Mouse (Mus musculus): ENCODE data around the gene Cnot10. TPM values are rescaled to one million over a fixed set of nuclear protein-coding genes. Genes with fewer than 3 reads are reported as not detected.

Cnot10 gene
- polyA plus RNA-seq, 1 experiment from 2014 or later, result 74.3 TPM

DNA sequence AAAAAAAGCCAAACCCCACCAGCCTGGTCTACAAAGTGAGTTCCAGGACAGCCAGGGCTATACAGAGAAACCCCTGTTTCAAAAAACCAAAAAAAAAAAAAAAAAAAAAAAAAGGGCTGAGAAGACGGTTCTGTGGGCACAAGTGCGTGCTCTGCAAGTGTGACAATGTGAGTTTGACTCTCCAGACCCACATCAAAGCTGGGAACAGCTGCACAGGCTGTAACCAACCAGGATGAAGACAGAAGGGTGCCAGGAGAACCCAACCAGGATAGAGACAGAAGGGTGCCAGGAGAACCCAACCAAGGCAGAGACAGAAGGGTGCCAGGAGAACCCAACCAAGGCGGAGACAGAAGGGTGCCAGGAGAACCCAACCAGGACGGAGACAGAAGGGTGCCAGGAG is 3.8 kb downstream of the Cnot10 start:
- no peak overlapping the region for H3K4me2 ChIP-seq (replicated peaks; ENCODE audit: low read depth, low read length)
- peaks cover 11% of the 10 kb centered on the region for H3K4me1 ChIP-seq (ENCODE audit: insufficient read depth, low read length)
- no peaks in the 10 kb centered on the region for H3K9me3 ChIP-seq (ENCODE audit: low read length)
- no peak overlapping the region for H3K27ac ChIP-seq (ENCODE audit: low read length)
- ATAC-seq (ENCODE audit: low FRiP score, low TSS enrichment), result no peak
- H3K27me3 ChIP-seq (ENCODE audit: insufficient read depth, low read length), result no peaks in the 10 kb centered on the region
- peaks cover 4% of the 10 kb centered on the region for H3K36me3 ChIP-seq (ENCODE audit: insufficient read depth, low read length)
- WGBS, result 93% methylated on average over 4 of the region's 4 CpGs
- H3K4me3 ChIP-seq (ENCODE audit: low read length), result no peak overlapping the region
- no peak overlapping the region for H3K9ac ChIP-seq (replicated peaks; ENCODE audit: low read length)

DNA sequence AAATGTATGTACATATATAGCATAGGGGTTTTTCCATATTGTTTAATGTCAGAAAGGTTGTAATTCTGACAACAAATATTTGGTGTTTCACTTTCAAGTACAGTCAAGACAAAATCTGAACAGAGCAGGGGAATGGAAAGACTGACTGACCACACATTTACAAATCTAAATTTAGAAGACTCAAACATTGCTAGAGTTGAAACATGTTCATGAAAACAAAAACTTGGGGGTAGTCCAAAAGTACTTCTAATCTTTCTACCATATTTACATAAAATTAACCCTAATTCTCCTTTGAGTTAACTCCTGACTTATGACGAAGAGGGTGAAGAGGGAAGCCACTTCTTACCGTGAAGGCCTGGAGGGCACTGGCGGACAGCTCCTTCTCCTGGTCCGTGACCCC is 7.7 kb downstream of the Cnot10 start:
- H3K27ac ChIP-seq (ENCODE audit: low read length), result no peak overlapping the region
- no peak overlapping the region for H3K9ac ChIP-seq (replicated peaks; ENCODE audit: low read length)
- H3K9me3 ChIP-seq (ENCODE audit: low read length), result no peaks in the 10 kb centered on the region
- no peak overlapping the region for H3K4me2 ChIP-seq (replicated peaks; ENCODE audit: low read depth, low read length)
- H3K4me1 ChIP-seq (ENCODE audit: insufficient read depth, low read length), result no peaks in the 10 kb centered on the region; the same call in 1 of the 2 replicates
- WGBS, result 46% methylated on average over 4 of the region's 4 CpGs
- H3K4me3 ChIP-seq (ENCODE audit: low read length), result no peak overlapping the region
- H3K27me3 ChIP-seq (ENCODE audit: insufficient read depth, low read length), result no peaks in the 10 kb centered on the region
- H3K36me3 ChIP-seq (ENCODE audit: insufficient read depth, low read length), result peaks cover 19% of the 10 kb centered on the region
- ATAC-seq (ENCODE audit: low FRiP score, low TSS enrichment), result no peak

DNA sequence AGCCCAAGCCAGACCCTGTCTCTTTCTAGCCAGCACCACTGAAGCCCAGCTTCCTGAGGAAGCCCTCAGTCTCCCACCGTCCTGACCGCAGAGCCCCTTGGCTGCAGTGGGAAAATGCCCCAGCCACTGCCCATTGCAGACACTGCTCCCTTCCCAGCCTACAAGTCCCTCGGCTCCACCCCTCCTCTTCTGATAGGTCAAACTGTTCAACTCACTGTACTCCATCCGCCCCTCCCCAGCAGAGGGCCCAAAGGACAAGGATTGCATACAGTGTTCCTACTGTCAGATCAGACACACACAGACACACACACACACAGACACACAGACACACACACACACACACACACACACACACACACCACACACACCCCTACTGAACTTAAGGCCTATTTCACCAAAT is 13.3 kb downstream of the Cnot10 start:
- Histone ChIP-seq H3K27ac (ENCODE audit: low read length) (no peak overlapping the region), H3K4me3 (ENCODE audit: low read length) (no peak overlapping the region), H3K4me2 (replicated peaks; ENCODE audit: low read depth, low read length) (no peak overlapping the region), H3K4me1 (ENCODE audit: insufficient read depth, low read length) (no peaks in the 10 kb centered on the region), H3K36me3 (ENCODE audit: insufficient read depth, low read length) (peaks cover 62% of the 10 kb centered on the region), H3K9me3 (ENCODE audit: low read length) (no peaks in the 10 kb centered on the region), H3K27me3 (ENCODE audit: insufficient read depth, low read length) (no peaks in the 10 kb centered on the region), H3K9ac (replicated peaks; ENCODE audit: low read length) (no peak overlapping the region)
- no peak for ATAC-seq (ENCODE audit: low FRiP score, low TSS enrichment)
- WGBS, result 85% methylated on average over 4 of the region's 4 CpGs

DNA sequence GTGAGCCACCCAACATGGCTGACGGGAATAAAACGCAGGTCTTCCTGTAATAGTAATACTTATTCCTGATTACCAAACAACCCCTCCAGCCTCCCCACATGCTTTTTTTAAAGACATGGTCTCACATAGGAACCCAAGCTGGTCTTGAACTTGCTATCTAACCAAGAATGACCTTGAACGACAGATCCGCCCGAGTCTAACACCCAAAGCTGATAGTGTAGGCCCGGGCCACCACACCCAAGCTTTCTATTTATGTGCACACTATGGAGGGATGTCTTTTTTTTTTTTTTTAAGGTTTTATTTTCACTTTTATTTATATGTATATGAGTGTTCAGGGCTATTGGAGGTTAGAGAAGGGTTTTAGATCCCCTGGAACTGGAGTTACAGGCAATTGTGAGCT is 15.8 kb downstream of the Cnot10 start:
- 97% methylated on average over 6 of the region's 6 CpGs for WGBS
- Histone ChIP-seq H3K9ac (replicated peaks; ENCODE audit: low read length) (no peak overlapping the region), H3K9me3 (ENCODE audit: low read length) (no peaks in the 10 kb centered on the region), H3K27me3 (ENCODE audit: insufficient read depth, low read length) (no peaks in the 10 kb centered on the region), H3K4me2 (replicated peaks; ENCODE audit: low read depth, low read length) (no peak overlapping the region), H3K4me3 (ENCODE audit: low read length) (no peak overlapping the region), H3K36me3 (ENCODE audit: insufficient read depth, low read length) (peaks cover 73% of the 10 kb centered on the region), H3K4me1 (ENCODE audit: insufficient read depth, low read length) (no peaks in the 10 kb centered on the region), H3K27ac (ENCODE audit: low read length) (no peak overlapping the region)
- ATAC-seq (ENCODE audit: low FRiP score, low TSS enrichment), result no peak

DNA sequence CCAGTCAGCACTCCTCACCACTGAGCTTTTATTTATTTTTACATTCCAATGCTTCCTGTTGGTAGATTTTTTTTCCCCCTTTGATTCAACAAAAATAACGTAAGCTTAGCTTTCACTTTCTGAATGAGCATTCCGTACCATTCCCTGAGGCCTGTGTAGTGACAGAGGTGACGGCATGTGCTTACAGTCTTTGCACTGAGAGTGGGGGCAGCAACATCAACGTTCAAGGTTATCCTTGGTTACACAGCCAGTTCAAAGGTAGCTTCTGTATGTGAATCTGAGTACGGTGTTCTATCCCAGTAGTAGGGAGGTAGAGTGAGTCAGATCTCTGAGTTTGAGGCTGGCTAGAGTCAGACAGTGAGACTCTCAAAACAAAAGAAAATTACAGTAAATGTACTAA is 18.8 kb downstream of the Cnot10 start:
- Histone ChIP-seq H3K4me3 (ENCODE audit: low read length) (no peak overlapping the region), H3K27ac (ENCODE audit: low read length) (no peak overlapping the region), H3K4me1 (ENCODE audit: insufficient read depth, low read length) (no peaks in the 10 kb centered on the region), H3K9ac (replicated peaks; ENCODE audit: low read length) (no peak overlapping the region), H3K4me2 (replicated peaks; ENCODE audit: low read depth, low read length) (no peak overlapping the region), H3K36me3 (ENCODE audit: insufficient read depth, low read length) (peaks cover 69% of the 10 kb centered on the region), H3K9me3 (ENCODE audit: low read length) (no peaks in the 10 kb centered on the region), H3K27me3 (ENCODE audit: insufficient read depth, low read length) (no peaks in the 10 kb centered on the region)
- no peak for ATAC-seq (ENCODE audit: low FRiP score, low TSS enrichment)
- WGBS, result 77% methylated on average over 5 of the region's 5 CpGs

DNA sequence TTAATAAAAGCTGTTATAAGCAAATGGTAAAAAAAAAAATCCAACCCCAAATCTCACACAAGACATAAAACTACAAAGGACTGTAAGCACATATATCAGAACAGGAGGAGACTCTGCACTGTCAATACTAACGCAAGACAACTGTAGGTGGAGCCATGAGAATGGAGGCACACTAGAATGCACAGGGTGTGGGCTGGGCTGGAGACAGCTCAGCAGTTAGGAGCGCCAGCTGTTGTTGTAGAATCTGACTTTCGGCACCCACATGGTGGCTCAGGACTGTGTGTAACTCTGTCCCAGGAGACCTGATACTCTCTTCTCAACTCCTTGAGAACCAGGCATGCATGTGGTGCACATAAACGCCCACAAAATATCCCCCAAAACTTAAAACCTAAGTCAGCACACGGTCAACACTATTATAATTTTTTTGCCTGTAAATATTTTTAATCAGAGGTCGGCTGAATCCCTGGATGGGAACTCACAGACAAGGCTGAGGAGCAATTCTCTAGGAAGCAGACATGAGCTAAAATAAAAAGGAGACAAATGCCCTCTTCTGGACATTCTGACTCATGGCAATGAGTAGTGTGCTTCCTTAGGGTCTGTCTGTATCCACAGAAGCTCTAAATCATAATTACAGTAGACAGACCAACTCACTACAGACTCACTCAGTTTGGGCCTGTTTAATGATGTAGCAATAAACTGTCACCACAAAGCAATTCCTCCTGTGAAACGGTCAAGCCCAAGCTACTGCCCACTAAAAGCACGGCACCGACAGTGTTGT is 25.6 kb downstream of the Cnot10 start:
- ATAC-seq (ENCODE audit: low FRiP score, low TSS enrichment), result peak; percentile 74
- 69% methylated on average over 9 of the region's 9 CpGs for WGBS

DNA sequence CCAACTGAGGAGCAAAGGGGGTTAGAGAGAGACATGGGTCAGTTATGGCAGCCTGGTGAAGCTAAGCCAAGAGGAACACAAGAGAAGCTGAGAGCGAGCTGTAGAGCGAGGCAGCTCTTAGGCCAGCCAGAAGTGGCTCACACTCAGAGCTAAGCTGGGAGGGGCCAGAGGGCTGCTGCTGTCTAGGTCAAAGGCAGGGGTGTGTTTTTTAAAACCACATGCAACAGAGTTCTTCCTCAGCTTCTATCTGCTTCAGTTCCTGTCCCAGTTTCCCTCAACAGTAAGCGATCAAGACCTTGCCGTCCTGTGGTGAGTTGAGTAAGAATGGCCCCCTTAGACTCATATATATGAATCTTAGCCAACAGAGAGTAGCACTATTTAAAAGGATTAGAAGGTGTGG is 27.0 kb downstream of the Cnot10 start:
- no peaks in the 10 kb centered on the region for H3K27me3 ChIP-seq (ENCODE audit: insufficient read depth, low read length)
- H3K27ac ChIP-seq (ENCODE audit: low read length), result no peak overlapping the region
- H3K4me2 ChIP-seq (replicated peaks; ENCODE audit: low read depth, low read length), result no peak overlapping the region
- peaks cover 71% of the 10 kb centered on the region for H3K36me3 ChIP-seq (ENCODE audit: insufficient read depth, low read length)
- WGBS, result 91% methylated on average over 4 of the region's 4 CpGs
- no peak for ATAC-seq (ENCODE audit: low FRiP score, low TSS enrichment)
- H3K4me3 ChIP-seq (ENCODE audit: low read length), result no peak overlapping the region
- H3K9ac ChIP-seq (replicated peaks; ENCODE audit: low read length), result no peak overlapping the region
- H3K4me1 ChIP-seq (ENCODE audit: insufficient read depth, low read length), result no peaks in the 10 kb centered on the region
- H3K9me3 ChIP-seq (ENCODE audit: low read length), result no peaks in the 10 kb centered on the region

More for the DNA sequence above, 25.6 kb downstream of the Cnot10 start:
- no peak overlapping the region for H3K27ac ChIP-seq (ENCODE audit: low read length)
- peaks cover 68% of the 10 kb centered on the region for H3K36me3 ChIP-seq (ENCODE audit: insufficient read depth, low read length)
- no peak overlapping the region for H3K4me3 ChIP-seq (ENCODE audit: low read length)
- H3K9me3 ChIP-seq (ENCODE audit: low read length), result no peaks in the 10 kb centered on the region
- H3K27me3 ChIP-seq (ENCODE audit: insufficient read depth, low read length), result no peaks in the 10 kb centered on the region
- H3K4me2 ChIP-seq (replicated peaks; ENCODE audit: low read depth, low read length), result no peak overlapping the region
- no peaks in the 10 kb centered on the region for H3K4me1 ChIP-seq (ENCODE audit: insufficient read depth, low read length)
- no peak overlapping the region for H3K9ac ChIP-seq (replicated peaks; ENCODE audit: low read length)

DNA sequence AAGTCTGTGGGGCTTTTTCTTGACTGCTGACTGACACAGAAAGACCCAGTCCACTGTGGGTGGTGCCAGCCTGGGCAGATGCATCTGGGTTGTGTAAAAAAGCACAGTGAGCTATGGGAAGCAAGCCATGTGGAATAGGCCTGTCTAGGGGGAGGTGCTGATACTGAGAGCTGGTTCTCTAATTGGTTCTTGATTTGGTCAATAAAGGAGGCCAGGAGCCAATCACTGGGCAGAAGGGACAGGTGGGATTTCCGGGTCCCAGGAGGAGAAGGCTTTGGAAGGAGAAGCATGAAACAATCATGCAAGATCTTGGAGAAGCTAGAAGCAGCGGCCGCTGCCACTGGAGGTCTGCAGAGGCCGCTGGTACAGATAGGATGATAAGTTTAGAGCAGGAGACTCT is 27.4 kb downstream of the Cnot10 start:
- H3K36me3 ChIP-seq (ENCODE audit: insufficient read depth, low read length), result peaks cover 66% of the 10 kb centered on the region
- 82% methylated on average over 4 of the region's 4 CpGs for WGBS
- H3K27ac ChIP-seq (ENCODE audit: low read length), result no peak overlapping the region
- no peaks in the 10 kb centered on the region for H3K27me3 ChIP-seq (ENCODE audit: insufficient read depth, low read length)
- H3K9ac ChIP-seq (replicated peaks; ENCODE audit: low read length), result no peak overlapping the region
- no peak overlapping the region for H3K4me3 ChIP-seq (ENCODE audit: low read length)
- no peaks in the 10 kb centered on the region for H3K9me3 ChIP-seq (ENCODE audit: low read length)
- H3K4me2 ChIP-seq (replicated peaks; ENCODE audit: low read depth, low read length), result no peak overlapping the region
- no peak for ATAC-seq (ENCODE audit: low FRiP score, low TSS enrichment)
- no peaks in the 10 kb centered on the region for H3K4me1 ChIP-seq (ENCODE audit: insufficient read depth, low read length)

DNA sequence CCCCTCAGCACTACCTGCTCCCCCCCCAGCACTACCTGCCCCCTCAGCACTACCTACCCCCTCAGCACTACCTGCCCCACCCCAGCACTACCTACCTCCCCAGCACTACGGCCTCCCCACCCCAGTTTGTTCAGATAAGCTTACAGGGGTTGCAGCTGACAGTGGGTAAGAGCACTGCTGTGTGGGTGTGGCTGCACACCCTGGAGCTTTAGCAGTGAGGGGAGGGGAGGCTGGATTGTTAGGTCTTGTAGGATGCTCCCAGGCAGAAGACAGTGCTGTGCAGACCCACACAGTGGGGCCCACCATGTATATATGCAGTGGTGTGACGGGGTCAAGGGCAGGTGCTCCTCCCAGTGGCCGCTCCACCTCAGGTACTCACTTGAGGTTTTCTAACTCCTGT is 29.7 kb downstream of the Cnot10 start:
- WGBS, result 95% methylated on average over 3 of the region's 3 CpGs

DNA sequence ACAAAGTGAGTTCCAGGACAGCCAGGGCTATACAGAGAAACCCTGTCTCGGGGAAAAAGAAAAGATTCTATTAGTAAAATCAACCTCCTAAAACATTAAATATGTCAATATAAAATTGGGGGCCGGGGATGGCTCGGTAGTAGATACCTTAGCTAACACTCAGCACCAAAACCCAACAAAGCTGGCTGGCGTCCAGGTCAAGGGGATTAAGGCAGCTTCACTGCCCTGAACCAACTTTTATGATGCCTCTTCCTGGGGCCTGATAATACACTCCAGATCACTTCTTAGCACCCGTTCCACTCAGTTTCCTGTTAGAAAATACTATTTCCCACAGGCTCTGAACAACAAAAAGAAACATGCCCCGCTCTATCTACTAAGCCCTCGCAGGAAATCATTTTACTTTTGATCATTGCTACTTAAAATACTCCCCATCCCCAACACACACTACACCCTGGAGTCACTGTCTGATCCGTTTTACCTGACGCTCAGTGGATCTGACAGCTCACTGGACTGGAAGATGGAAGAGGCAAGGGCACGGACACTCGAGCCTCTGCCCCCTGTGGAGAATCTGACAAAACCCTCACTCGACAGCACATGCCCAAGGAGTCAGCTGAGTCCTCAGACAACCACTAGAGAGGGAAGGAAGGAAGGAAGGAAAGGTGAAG is 36.0 kb downstream of the Cnot10 start:
- no peak overlapping the region for H3K9ac ChIP-seq (replicated peaks; ENCODE audit: low read length)
- no peak overlapping the region for H3K4me2 ChIP-seq (replicated peaks; ENCODE audit: low read depth, low read length)
- H3K36me3 ChIP-seq (ENCODE audit: insufficient read depth, low read length), result peaks cover 24% of the 10 kb centered on the region
- H3K27me3 ChIP-seq (ENCODE audit: insufficient read depth, low read length), result no peaks in the 10 kb centered on the region
- no peak for ATAC-seq (ENCODE audit: low FRiP score, low TSS enrichment)
- H3K27ac ChIP-seq (ENCODE audit: low read length), result no peak overlapping the region
- WGBS, result 72% methylated on average over 12 of the region's 12 CpGs
- no peaks in the 10 kb centered on the region for H3K9me3 ChIP-seq (ENCODE audit: low read length)
- H3K4me3 ChIP-seq (ENCODE audit: low read length), result no peak overlapping the region
- no peaks in the 10 kb centered on the region for H3K4me1 ChIP-seq (ENCODE audit: insufficient read depth, low read length)

More for the DNA sequence above, 29.7 kb downstream of the Cnot10 start:
- no peaks in the 10 kb centered on the region for H3K27me3 ChIP-seq (ENCODE audit: insufficient read depth, low read length)
- no peak for ATAC-seq (ENCODE audit: low FRiP score, low TSS enrichment)
- no peak overlapping the region for H3K27ac ChIP-seq (ENCODE audit: low read length)
- H3K36me3 ChIP-seq (ENCODE audit: insufficient read depth, low read length), result peaks cover 56% of the 10 kb centered on the region
- no peak overlapping the region for H3K4me2 ChIP-seq (replicated peaks; ENCODE audit: low read depth, low read length)
- no peaks in the 10 kb centered on the region for H3K9me3 ChIP-seq (ENCODE audit: low read length)
- H3K4me1 ChIP-seq (ENCODE audit: insufficient read depth, low read length), result no peaks in the 10 kb centered on the region
- H3K4me3 ChIP-seq (ENCODE audit: low read length), result no peak overlapping the region
- H3K9ac ChIP-seq (replicated peaks; ENCODE audit: low read length), result no peak overlapping the region

All from kidney, embryonic 16.5 days (tissue).